Mouse (Mus musculus): ENCODE measurements at regions not wholly inside any gene's neighbourhood (a gene's known extent, or its start where the extent isn't known, plus 50 kb on each side); places are given as distances from the start of the nearest gene placed in this dataset.

DNA sequence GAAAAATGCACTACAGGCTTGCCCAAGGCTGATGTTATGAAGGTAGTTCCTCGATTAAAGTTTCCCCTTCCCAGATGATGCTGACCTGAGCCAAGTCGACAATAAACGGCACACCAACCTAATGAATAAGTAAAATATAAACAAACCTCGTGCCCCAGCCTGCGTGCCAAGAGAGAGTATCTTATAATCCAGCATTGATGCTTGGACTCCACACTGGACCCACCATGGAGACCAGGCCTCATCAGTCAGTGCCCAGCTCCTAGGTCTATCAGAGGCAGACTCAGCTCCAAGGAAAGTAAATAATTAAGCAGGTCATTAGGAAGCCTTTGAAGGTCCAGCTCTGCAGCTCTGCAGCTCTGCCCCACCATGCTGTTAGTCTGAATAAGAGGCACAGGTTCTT is 187.3 kb upstream of the Prox1 start:
- no peak for TF ChIP-seq CTCF (IDR thresholded peaks at IDR 0.05; ENCODE audit: control insufficient read depth, insufficient read depth, insufficient replicate concordance, low read depth, low read length)
- no peak for TF ChIP-seq POLR2A (IDR thresholded peaks at IDR 0.05; ENCODE audit: control insufficient read depth, low read depth, low read length)
